Mouse (Mus musculus): Measurements from ENCODE around the gene Mapk11.

DNA sequence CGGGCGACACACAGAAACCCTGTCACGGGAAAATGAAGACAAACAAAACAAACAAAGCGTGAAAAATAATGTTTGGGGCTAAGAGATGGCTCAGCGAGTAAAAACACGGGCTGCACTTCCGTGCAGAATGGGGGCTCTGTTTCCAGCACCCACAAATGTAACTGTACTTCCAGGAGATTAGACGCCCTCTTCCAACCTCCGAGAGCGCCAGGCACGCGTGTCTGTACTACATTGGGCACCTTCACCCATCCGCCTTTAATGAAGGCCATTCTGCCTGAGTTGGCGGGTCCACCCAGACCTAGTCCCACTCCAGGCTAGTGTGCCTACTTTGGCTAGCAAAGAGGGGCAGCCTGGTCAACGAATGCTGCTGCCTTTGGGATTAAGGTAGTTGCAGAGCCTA lies 47.6 kb upstream of the Mapk11 start:
- no peak for TF ChIP-seq POLR2A (IDR thresholded peaks at IDR 0.05; ENCODE audit: low read depth, low read length)
- no peak for TF ChIP-seq CTCF (IDR thresholded peaks at IDR 0.05; ENCODE audit: borderline replicate concordance, insufficient read depth, low read length)
